Mouse (Mus musculus) midbrain, embryonic 14.5 days (tissue): Measurements from ENCODE around the gene Ifnar2. TPM values are rescaled to one million over a fixed set of nuclear protein-coding genes. Genes with fewer than 3 reads are reported as not detected.

Source experiments
- ATAC-seq: fragments of 200-750 bp; cut with Nextera tagmentation; 2 replicates; pipeline ENCODE4 v1.8.0; 2017; ENCODE audit warnings: moderate number of reproducible peaks, moderate library complexity; ENCODE audit not compliant: low FRiP score, low TSS enrichment
- DNase-seq: peaks from one replicate; pipeline ENCODE4 v3.0.0-alpha.2; 2015
- H3K27ac ChIP-seq: fragments of 300-500 bp; sonication (generic); replicated peaks from 2 replicates; pipeline ENCODE4 v1.5.1; 2014; ENCODE audit warnings: mild to moderate bottlenecking, low read depth, low read length, moderate library complexity
- H3K27me3 ChIP-seq: fragments of 300-500 bp; sonication (generic); 2 replicates; pipeline ENCODE4 v1.6.1; 2014; ENCODE audit warnings: low read length, control low read depth, mixed read lengths; ENCODE audit not compliant: control insufficient read depth, insufficient read depth
- H3K36me3 ChIP-seq: fragments of 300-500 bp; sonication (generic); 2 replicates; pipeline ENCODE4 v1.6.1; 2014; ENCODE audit warnings: low read length, control low read depth; ENCODE audit not compliant: control insufficient read depth, insufficient read depth
- H3K4me1 ChIP-seq: fragments of 300-500 bp; sonication (generic); 2 replicates; pipeline ENCODE4 v1.6.1; 2014; ENCODE audit warnings: mild to moderate bottlenecking, antibody characterized with exemption, low read length, control low read depth; ENCODE audit not compliant: control insufficient read depth, insufficient read depth
- H3K4me2 ChIP-seq: fragments of 300-500 bp; sonication (generic); 2 replicates; pipeline ENCODE4 v1.6.1; 2014; ENCODE audit warnings: mild to moderate bottlenecking, low read length, moderate library complexity
- H3K4me3 ChIP-seq: fragments of 300-500 bp; sonication (generic); replicated peaks from 2 replicates; pipeline ENCODE4 v1.5.1; 2014; ENCODE audit warnings: low read depth, low read length
- H3K9ac ChIP-seq: fragments of 300-500 bp; sonication (generic); replicated peaks from 2 replicates; pipeline ENCODE4 v1.6.1; 2014; ENCODE audit warnings: mild to moderate bottlenecking, low read length, moderate library complexity
- H3K9me3 ChIP-seq: fragments of 300-500 bp; sonication (generic); 2 replicates; pipeline ENCODE4 v1.6.1; 2016; ENCODE audit warnings: low read length, control low read depth, mixed read lengths; ENCODE audit not compliant: control insufficient read depth
- WGBS: fragments of 180-500 bp; shearing (Covaris S2); extraction: QIAGEN DNeasy Blood & Tissue Kit; methylation state at CpG from one replicate; pipeline ENCODE4 v1.1.7; 2014; 5-methylcytosine and 5-hydroxymethylcytosine counted together
- polyA plus RNA-seq: library from polyadenylated mRNA; unstranded; fragments of >200 nt; fragmentation: Nextera tagmentation; extraction: Ambion mirVana; gene quantifications from 2 replicates; pipeline ENCODE4 v1.2.1, GENCODE M21; 2014

Ifnar2 gene
- polyA plus RNA-seq, 1 experiment from 2014 or later = 32.2 TPM

DNA sequence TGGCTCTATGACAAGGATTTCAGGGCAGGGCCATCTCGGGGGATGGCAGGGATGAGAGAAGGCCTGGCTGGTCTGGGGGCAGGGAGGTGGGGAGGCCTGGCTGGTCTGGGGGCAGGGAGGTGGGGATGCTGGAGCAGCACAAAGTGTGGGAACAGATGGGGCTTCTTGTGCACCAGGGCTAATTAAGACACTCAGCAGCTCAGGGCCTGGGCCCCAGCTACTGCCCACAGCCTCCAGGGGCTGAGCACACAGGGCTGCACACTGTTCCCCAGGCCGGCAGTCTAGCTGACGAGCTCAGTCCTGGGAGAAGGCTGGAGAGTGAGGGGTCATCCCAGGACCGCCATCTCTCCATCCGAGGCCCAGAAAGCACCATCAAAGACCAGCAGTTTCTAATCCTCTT, 35.1 kb upstream of the Ifnar2 start:
- DNase-seq = peak; percentile 15
- H3K9ac ChIP-seq = no peak overlapping the region
- no peak overlapping the region for H3K4me2 ChIP-seq
- H3K9me3 ChIP-seq = no peaks in the 10 kb centered on the region
- H3K36me3 ChIP-seq = no peaks in the 10 kb centered on the region
- no peak overlapping the region for H3K4me3 ChIP-seq
- H3K27me3 ChIP-seq = no peaks in the 10 kb centered on the region; the same call in 1 of the 2 replicates
- peak; percentile 53; the same call in 1 of the 2 replicates for ATAC-seq
- H3K27ac ChIP-seq = no peak overlapping the region
- 20% methylated on average over 5 of the region's 5 CpGs for WGBS
- no peaks in the 10 kb centered on the region for H3K4me1 ChIP-seq

DNA sequence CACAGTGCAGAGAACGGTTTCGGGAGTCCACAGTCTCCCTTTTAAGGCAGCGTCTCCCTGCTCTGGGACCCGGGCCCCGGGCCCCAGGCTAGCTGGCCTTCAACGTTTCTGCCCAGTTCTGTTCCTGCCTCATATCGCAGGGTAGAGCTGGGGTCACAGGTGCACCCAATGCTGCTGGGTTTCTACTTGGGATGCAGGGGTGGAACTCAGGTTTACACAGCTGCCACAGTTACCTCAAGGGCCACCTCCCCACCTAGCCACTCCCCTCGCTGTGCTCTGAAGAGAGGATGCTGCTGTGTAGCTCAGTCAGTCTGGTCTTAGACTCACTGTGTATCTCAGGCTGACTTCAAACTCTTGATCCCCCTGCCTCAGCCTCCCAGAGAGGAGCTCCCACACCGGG, 26.1 kb upstream of the Ifnar2 start:
- no peak overlapping the region for H3K4me2 ChIP-seq
- H3K36me3 ChIP-seq = no peaks in the 10 kb centered on the region
- no peaks in the 10 kb centered on the region for H3K9me3 ChIP-seq
- H3K4me1 ChIP-seq = peaks cover 8% of the 10 kb centered on the region
- DNase-seq = no peak
- no peak overlapping the region for H3K27ac ChIP-seq
- WGBS = 79% methylated on average over 9 of the region's 9 CpGs
- H3K27me3 ChIP-seq = peaks cover 14% of the 10 kb centered on the region
- no peak overlapping the region for H3K4me3 ChIP-seq
- ATAC-seq = no peak
- no peak overlapping the region for H3K9ac ChIP-seq

DNA sequence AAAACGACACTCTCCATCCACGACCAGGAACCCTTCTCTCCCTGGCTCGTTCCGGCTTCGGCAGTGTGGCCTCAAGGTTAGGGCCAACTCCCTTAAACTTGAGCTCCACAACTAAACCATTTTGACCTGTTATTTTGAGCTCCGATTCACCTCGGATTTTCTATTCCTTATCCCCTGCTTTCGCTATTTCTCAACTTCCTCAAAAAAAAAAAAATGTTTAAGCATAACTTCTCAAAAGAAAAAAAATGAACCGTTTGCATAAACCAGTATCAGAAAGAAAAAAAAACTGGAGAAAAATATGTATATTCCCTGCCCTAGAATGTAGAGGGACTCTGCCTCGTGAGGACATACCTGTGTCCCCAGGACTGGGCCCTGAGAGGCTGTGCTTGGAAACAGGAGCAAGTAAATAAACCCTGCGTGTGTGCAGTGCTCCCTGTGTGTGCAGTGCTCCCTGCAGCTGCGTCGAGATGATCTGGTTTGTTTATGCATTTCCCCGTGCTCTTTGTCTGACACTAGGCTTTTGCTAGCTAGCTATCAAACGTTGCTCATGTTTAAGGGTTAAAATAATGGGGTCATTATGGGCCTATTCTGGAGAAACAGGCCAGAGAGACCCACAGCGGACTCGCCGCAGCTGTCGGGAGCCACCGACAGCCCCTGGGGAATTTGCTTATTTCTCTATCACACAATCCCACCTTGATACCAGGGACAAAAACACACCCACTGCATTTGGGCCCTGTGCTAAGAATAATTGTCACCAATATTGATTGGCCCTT, 24.9 kb upstream of the Ifnar2 start:
- Histone ChIP-seq H3K4me1 (peaks cover 8% of the 10 kb centered on the region), H3K4me3 (no peak overlapping the region), H3K27me3 (peaks cover 21% of the 10 kb centered on the region), H3K9ac (no peak overlapping the region; the same call in 1 of the 2 replicates), H3K27ac (no peak overlapping the region), H3K4me2 (peak overlapping the region; percentile 25), H3K36me3 (no peaks in the 10 kb centered on the region), H3K9me3 (no peaks in the 10 kb centered on the region)
- WGBS = 50% methylated on average over 20 of the region's 20 CpGs
- peak; percentile 55 for DNase-seq
- ATAC-seq = no peak

DNA sequence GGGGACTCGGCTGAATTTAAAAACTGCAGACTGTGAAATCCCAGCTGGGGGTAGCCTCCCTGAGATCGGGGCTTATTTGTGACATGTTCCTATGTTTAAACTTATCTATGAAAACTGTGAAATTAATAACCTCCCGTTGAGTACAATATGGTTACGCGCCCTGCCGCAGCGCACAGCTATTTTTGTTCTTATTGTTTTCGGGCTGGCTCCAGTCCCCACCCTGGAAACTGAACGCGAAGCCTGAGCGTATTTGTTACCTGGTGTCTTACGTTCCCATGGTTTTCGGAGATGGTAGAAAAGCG, 24.4 kb upstream of the Ifnar2 start:
- H3K27ac ChIP-seq = no peak overlapping the region
- DNase-seq = no peak
- 32% methylated on average over 14 of the region's 14 CpGs for WGBS
- no peak for ATAC-seq
- H3K9ac ChIP-seq = no peak overlapping the region; the same call in 1 of the 2 replicates
- no peaks in the 10 kb centered on the region for H3K9me3 ChIP-seq
- no peak overlapping the region for H3K4me3 ChIP-seq
- H3K36me3 ChIP-seq = no peaks in the 10 kb centered on the region
- H3K4me2 ChIP-seq = peak overlapping the region; percentile 25
- peaks cover 8% of the 10 kb centered on the region for H3K4me1 ChIP-seq
- H3K27me3 ChIP-seq = peaks cover 25% of the 10 kb centered on the region

DNA sequence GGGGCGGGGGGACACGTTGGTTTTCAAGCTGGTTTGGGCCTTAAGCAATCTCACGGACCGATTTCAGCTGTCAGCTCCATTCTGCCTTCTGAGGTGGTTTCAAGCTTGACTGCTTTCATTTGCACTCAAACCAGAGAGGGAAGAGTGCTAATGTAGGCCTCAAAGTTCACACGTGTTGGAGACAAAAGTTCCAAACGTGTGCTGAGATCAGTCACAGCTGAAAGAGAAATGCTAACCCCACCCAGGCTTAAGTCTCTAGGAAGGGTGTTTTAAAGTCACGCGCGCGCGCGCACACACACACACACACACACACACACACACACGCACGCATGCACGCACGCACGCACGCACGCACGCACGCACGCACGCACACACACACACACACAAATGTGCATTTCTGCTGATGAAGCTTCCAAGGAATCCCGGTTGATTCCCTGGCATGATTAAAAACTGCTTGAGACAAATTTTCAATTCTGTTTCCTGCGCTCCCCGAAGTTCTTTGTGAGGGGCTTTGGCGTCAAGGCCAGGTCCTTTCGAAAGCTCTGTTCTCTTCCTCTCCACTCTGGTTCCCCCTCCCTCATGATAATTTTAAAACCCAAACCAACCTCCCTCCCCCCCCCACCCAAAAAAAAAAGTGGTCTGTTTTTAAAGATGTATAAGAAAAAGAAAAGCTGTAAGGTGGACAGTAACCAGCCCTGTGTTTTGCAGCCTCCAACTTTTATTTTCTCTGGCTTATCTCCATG, 23.8 kb upstream of the Ifnar2 start:
- peak; percentile 41 for DNase-seq

DNA sequence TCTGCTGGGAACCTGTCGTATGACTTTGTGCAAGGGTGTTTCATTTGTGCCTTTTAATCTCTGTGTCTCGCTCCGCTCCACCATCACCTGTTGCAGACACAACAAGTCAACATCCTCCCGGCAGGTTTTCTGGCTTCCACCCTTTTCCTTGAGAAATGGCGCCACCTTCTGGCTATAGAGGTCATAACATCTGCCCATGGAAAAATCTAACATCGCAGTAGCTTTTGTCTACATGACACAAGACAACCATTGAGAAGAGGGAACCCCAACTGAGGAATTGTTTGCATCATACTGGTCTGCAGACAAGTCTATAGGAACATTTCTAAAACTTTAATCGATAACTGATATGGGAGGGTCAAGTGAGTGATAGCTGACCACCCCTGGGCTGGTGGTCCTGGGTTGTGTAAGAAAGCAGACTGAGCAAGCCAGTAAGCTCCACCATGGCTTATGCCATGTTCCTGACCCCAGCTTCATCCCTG, 20.5 kb upstream of the Ifnar2 start:
- no peak overlapping the region for H3K4me3 ChIP-seq
- H3K36me3 ChIP-seq = no peaks in the 10 kb centered on the region
- ATAC-seq (peak; percentile 48; the same call in 1 of the 2 replicates), DNase-seq (peak; percentile 94)
- H3K4me2 ChIP-seq = no peak overlapping the region
- peaks cover 34% of the 10 kb centered on the region for H3K27me3 ChIP-seq
- H3K4me1 ChIP-seq = peaks cover 8% of the 10 kb centered on the region
- H3K9me3 ChIP-seq = no peaks in the 10 kb centered on the region
- WGBS = 2% methylated on average over 7 of the region's 7 CpGs
- H3K9ac ChIP-seq = no peak overlapping the region
- H3K27ac ChIP-seq = no peak overlapping the region

More for the DNA sequence above, 23.8 kb upstream of the Ifnar2 start:
- H3K9ac ChIP-seq = no peak overlapping the region; the same call in 1 of the 2 replicates
- H3K27ac ChIP-seq = no peak overlapping the region
- no peaks in the 10 kb centered on the region for H3K36me3 ChIP-seq
- peaks cover 8% of the 10 kb centered on the region for H3K4me1 ChIP-seq
- peaks cover 28% of the 10 kb centered on the region for H3K27me3 ChIP-seq
- ATAC-seq = no peak
- H3K4me2 ChIP-seq = peak overlapping the region; percentile 25
- no peak overlapping the region for H3K4me3 ChIP-seq
- 53% methylated on average over 28 of the region's 28 CpGs for WGBS
- no peaks in the 10 kb centered on the region for H3K9me3 ChIP-seq

DNA sequence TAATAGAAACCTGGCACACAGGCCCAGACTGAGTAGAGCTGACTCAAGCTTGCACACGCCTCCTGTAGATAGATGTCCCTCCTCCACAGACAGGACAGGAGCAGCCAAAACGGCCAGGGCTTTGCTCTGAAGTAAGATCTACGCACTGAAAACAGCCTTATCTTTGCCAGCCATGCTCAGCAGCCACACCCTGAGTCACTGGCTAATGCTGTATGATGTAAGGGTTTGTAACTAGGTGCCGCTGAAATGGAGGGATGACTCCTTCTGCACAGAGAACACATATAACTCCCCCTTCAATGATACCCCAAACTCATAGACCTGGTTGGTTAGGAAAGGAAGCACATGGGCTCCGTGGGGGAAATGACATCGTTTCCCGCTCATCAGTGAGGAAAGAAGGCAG, 19.8 kb upstream of the Ifnar2 start:
- ATAC-seq = no peak
- H3K4me3 ChIP-seq = no peak overlapping the region
- H3K4me2 ChIP-seq = no peak overlapping the region
- no peak overlapping the region for H3K9ac ChIP-seq
- H3K36me3 ChIP-seq = no peaks in the 10 kb centered on the region
- H3K27me3 ChIP-seq = peaks cover 34% of the 10 kb centered on the region
- no peak for DNase-seq
- no peaks in the 10 kb centered on the region for H3K9me3 ChIP-seq
- H3K27ac ChIP-seq = no peak overlapping the region
- 70% methylated on average over 7 of the region's 7 CpGs for WGBS
- peaks cover 8% of the 10 kb centered on the region for H3K4me1 ChIP-seq

DNA sequence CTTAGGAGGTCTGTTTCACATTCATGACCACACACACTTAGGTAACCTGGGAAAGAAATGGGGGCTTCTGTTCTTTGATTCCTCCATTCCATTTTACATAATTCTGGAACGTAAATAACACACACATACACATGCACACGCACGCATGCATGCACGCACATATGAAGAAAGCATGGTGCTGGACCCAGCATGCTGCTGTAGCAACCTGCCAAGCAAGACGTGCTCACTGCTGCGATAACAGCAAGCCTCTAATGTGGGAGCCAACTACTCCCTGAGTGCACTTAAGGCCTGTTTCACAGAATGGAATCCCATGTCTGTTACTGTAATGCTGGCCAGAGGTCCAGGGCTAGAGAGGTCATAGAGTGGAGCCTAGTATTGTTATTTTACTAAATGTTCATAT, 19.4 kb upstream of the Ifnar2 start:
- Histone ChIP-seq H3K36me3 (no peaks in the 10 kb centered on the region), H3K4me1 (peaks cover 5% of the 10 kb centered on the region), H3K9ac (no peak overlapping the region), H3K27ac (no peak overlapping the region), H3K9me3 (no peaks in the 10 kb centered on the region), H3K27me3 (peaks cover 34% of the 10 kb centered on the region), H3K4me2 (no peak overlapping the region), H3K4me3 (no peak overlapping the region)
- DNase-seq (no peak), ATAC-seq (no peak)
- WGBS = 85% methylated on average over 6 of the region's 6 CpGs
